Mouse (Mus musculus) heart, postnatal 36 days (tissue): ENCODE results near the gene 4430402I18Rik. TPM values are rescaled to one million over a fixed set of nuclear protein-coding genes. Genes with fewer than 3 reads are reported as not detected.

Source experiments
- DNase-seq, 2 experiments: peaks; one replicate each; pipeline ENCODE4 v3.0.0; 2021 to 2022
- intact Hi-C: fragments of 180-260 bp; cut with DNase I; formaldehyde crosslinking; loops from one replicate; pipeline ENCODE4 v1.15.1; 2025
- total RNA-seq, 2 experiments: library from RNA; stranded (reverse); gene quantifications; 2 replicates each; pipeline ENCODE4 v1.2.3; 2021

The 4430402I18Rik gene
- total RNA-seq, 2 experiments from 2014 or later = 22.9 to 25.9 TPM

- intact Hi-C loops = no loop called here
- peak; percentile 6 to 10 for DNase-seq
Observed at GRCm38 (mm10) chr19:28844946-28845710, 122.5 kb downstream of the 4430402I18Rik start.

Other genes starting within 250 kb of the 4430402I18Rik start
- 1 to 10 TPM in 1 of 2 experiments, under 1 TPM in 1; 0.95 to 1.3 TPM for gene Slc1a1, start 132.8 kb downstream of the 4430402I18Rik start, total RNA-seq
- gene Plpp6, start 3.8 kb downstream of the 4430402I18Rik start, total RNA-seq = 1 to 10 TPM; 6.2 to 7.2 TPM
- 10 to 100 TPM; 63.6 to 69.9 TPM for gene Cdc37l1, start 22.6 kb upstream of the 4430402I18Rik start, total RNA-seq
- gene Ak3, start 80.2 kb upstream of the 4430402I18Rik start, total RNA-seq = 100 to 1,000 TPM in 1 of 2 experiments, 10 to 100 TPM in 1; 96.1 to 123 TPM
- 1 to 10 TPM; 4.5 to 7.3 TPM for gene Rcl1, start 133.6 kb upstream of the 4430402I18Rik start, total RNA-seq